Mouse (Mus musculus): ENCODE measurements at regions not wholly inside any gene's neighbourhood (a gene's known extent, or its start where the extent isn't known, plus 50 kb on each side); places are given as distances from the start of the nearest gene placed in this dataset.

DNA sequence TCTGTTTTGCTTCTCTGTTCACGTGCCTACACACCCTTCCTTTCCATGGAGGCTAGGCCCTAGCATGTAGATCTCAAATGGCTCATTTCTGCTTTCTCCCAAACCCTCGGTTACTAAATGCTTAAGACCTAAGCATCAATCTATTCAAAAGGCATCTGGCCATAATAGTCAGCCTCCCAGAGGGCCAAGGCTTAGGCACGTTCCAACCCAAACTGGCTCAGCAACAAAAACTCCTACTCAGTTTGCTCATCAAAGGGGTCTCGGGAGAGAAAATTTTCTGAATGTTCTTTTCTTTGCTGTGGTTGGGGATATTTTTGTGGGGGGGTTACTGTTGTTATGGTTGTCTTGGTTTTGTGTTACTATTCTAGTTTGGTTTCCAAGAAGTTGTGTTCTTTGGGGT is 196.8 kb upstream of the Azi2 start:
- TF ChIP-seq CTCF (IDR thresholded peaks at IDR 0.05; ENCODE audit: control insufficient read depth, insufficient read depth, insufficient replicate concordance, low read depth, low read length) (no peak), POLR2A (IDR thresholded peaks at IDR 0.05; ENCODE audit: control insufficient read depth, low read depth, low read length) (no peak)
